Mouse (Mus musculus) embryonic stem cell, embryonic (primary cell): Measurements from ENCODE around the gene Nabp1.
"Not testable (repeated sequence)": the region's sequence is repeated elsewhere in the genome, so short reads cannot be mapped to it uniquely, and the experiment has no call there.

Experiments
- CTCF ChIA-PET, 4 experiments: fragments of 300-600 bp in 2 of 4; fragments of 350-600 bp in 2 of 4; sonication (Branson Sonifier 250); formaldehyde crosslinking; loops; one replicate each; lab custom pipeline; 2022; ENCODE audit warnings: inconsistent platforms in 2 of 4; lab: Charles Lee
- POLR2A ChIA-PET, 4 experiments: fragments of 300-600 bp in 2 of 4; fragments of 350-600 bp in 2 of 4; sonication (Branson Sonifier 250); formaldehyde crosslinking; loops; one replicate each; lab custom pipeline; 2022; ENCODE audit warnings: antibody characterized with exemption in 4 of 4, inconsistent platforms in 1 of 4; lab: Charles Lee

Nabp1 gene

DNA sequence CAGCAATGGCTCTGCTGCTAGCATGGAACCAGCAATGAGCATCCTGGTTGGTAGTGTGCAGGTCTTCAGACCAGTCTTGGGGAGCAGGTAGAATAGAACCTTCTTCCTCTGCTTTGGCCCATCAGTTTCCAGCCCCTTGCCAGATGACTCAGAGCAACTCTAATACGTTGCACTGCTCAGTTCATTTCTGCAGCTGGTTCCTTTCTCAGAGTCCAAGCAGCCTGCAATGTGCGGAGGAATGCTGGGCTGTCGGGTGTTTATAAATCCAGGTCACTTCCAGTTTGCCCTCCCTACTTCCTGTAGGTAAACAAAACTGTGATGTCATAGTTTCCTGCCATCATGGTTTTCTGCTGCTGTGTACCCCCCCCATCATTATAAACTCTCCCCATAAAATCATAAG is 21.0 kb downstream of the Nabp1 start:
- ChIA-PET CTCF (interaction anchor here in 2 of 4 experiments (0.9 to 4.0 kb wide), 3 partner anchors 140 to 158 kb away, joined by 3 to 15 read pairs (median 3); no protein-coding TSS in a partner anchor), POLR2A (interaction anchor here in 1 of 4 experiments (2.0 kb wide), 1 partner anchor 20 kb away, joined by 9 read pairs; the partner anchor contains the start of gene Nabp1)

- ChIA-PET CTCF (no interaction called here), POLR2A (no interaction called here)
Measured at GRCm38 (mm10) chr1:51448789-51449188, 29.4 kb downstream of the Nabp1 start.

DNA sequence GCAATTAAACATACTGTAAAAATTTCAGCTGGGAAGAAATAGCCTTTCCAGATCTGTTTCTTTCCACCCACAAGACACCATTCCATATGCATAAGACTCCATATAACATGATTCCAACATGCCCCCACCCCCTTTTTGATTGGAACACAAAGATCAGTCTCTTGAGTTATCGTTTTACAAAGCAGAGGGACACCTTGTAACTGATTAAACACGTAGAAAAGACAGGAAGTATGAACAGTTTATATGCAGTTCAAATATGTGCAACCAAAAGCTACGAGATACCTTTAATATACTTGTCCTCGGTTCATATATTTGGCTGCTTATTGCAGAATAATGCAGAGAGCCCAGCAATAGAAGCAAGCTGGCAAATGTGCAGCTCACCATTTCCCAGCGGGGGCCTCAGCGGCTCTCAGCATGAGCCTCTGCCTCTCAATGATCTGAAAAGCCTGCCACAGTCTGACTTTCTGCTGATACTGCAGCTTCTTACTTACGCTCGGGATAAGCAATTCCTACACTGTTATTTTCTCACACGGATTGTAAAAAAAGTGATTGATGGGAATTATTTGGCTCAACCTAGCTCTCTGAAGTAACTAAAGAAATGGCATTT is 32.3 kb downstream of the Nabp1 start:
- CTCF ChIA-PET = no interaction called here
- POLR2A ChIA-PET = interaction anchor here in 2 of 4 experiments (0.9 to 1.1 kb wide), 3 partner anchors 8 to 32 kb away, joined by 3 to 6 read pairs (median 3); partner anchors contain the start of gene Nabp1 (in 2 of the 2)

DNA sequence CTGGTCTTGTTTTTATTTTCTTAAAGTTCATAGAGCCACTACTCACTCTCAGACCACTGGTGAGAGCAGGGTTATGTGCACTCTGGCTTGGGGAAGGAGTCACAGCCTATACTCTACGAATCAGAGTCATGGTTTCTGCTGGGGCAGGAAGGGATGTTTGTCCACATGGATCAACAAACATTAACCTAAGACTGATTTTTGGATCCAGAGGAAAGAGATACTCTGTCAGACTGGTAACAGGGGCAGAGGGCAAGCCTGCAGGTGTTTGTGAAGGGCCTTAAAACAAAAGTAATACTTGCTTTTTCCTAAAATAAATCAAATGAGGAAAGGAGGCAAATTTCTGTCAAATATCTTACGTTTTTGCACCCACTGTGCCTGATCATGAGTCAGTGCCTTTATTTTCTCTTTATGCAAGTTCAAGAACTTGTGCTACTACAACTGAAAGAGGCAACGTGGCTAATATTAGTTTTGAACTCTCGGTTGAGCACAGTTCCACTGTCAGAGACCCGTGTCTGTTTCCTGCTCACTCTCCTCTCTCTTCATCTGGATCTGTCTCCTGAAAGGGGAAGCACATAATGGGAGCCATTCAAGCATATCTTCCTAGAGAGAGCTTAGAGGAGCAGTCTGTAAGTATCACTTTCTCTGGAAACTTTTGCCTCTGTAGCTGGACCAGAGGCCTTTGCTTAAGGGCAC is 32.9 kb downstream of the Nabp1 start:
- ChIA-PET CTCF (no interaction called here), POLR2A (interaction anchor here in 2 of 4 experiments (0.9 to 1.1 kb wide), 3 partner anchors 9 to 33 kb away, joined by 3 to 6 read pairs (median 3); partner anchors contain the start of gene Nabp1 (in 2 of the 2))

- CTCF ChIA-PET = no interaction called here
- POLR2A ChIA-PET = interaction anchor here in 1 of 4 experiments (1.5 kb wide), 1 partner anchor 49 kb away, joined by 3 read pairs; the partner anchor contains the start of gene Nabp1
Measured at GRCm38 (mm10) chr1:51429775-51430174, 48.5 kb downstream of the Nabp1 start.

DNA sequence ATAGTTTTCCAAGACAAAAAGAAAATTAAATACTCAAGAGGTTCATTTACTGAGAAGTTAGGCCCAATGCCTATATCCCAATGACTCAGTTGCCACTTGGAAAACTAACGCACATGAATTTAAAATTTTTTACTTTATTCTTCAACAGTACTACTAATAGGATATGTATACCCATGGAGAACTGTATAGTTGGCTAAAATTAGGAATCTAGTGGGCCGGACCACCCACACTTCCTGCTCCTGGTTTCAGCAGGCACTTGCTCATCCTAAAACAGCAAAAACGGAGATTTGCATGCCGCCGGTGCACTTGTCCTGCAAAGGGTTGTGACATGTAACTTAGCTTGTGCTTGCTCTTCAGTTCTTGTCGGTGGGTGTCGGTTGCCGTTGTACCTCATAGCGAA is 51.9 kb downstream of the Nabp1 start:
- ChIA-PET POLR2A (no interaction called here), CTCF (no interaction called here)

DNA sequence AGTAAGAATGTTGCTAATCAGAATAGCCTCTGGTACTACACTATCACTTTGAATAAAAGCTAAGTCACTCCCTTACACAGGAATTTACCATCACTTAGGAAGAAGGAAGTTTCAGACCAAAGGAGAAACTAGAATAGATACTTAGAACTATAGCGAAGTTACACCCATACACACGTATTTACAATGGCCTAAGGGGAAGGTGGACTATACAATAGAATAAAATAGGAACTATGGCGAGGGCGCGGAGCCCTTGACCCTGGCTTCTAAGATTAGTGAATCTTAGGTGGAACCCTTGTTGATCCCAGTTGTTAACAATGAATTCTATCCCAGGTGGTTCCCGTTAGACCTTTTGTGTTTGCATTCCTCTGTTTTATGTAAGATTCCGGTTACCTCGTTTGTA is 57.2 kb downstream of the Nabp1 start:
- CTCF ChIA-PET = not testable (repeated sequence)
- POLR2A ChIA-PET = interaction anchor here in 1 of 4 experiments (0.6 kb wide), 1 partner anchor 176 kb away, joined by 3 read pairs; no protein-coding TSS in a partner anchor

GRCm38 (mm10) chr1:51418753-51419152 is 59.5 kb downstream of the Nabp1 start:
- CTCF ChIA-PET = no interaction called here
- POLR2A ChIA-PET = no interaction called here
